Mouse (Mus musculus) frontal cortex, postnatal 14 days (tissue): Measurements from ENCODE around the gene Paf1.

Experiments used
- DNase-seq, 2 experiments: peaks; one replicate each; pipeline ENCODE4 v3.0.0; 2022; ENCODE audit warnings: low spot score in 2 of 2

The Paf1 gene

DNA sequence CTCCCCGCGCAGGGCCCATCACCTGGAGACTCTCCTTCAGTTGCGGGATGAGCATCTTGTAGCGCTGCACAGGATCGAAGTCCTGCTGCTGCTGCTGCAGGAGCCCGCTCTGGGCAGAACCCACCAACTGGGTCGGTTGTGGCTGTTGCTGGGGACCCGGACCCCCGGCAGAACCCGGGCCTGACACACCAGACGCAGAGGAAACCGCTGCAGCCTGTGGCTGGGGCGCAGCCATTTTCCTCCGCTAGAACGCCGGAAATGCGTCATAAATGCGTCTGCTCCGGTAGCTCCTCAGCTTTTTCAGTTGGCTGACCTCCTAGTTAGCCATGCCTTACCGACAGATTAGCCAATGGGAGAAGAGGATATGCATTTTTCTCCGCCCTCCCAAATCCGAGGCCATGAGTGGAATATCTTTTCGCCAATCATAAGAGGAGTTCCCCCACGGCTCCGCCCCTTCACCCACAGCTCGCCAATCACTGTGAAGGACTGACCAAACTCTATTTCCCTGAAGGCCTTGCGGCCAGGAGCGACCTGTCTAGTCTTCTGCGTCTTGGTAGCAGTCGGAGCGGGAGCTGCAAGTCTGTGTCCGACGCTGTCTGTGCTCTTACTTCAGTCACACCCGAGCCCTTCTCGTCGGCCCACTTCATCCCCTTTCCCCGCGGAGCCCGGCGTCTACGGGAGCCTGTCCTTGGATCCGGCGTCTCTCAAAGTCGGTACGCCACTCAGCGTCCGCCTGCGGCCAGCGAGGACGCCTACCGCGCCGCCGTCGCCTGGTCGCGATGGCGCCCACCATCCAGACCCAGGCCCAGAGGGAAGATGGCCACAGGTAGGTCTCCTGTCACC, at the start of gene Paf1, which contains the start of gene Med29:
Gene Paf1, plus strand, starts transcription at position 523 of the 843 bp plus-strand sequence.
Gene Med29, minus strand, starts transcription at position 280 of the 843 bp plus-strand sequence.
- peak; percentile 97 to 98 for DNase-seq

DNA sequence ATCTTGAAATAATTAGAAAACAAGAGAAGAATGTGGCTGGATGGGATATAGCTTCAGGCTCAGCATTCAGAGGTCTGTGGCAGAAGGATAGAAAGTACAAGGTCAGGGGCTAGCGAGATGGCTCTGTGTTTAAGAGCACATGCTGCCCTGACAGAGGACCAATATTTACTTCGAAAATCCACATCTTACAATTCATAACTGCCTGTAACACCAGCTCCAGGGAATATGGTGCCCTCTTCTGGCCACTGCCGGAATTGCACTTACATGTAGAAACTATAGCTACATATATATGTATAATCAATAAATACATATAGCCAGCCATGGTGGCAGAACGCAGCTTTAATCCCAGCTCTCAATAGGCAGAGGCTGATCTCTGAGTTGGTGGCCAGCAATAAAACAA, 48.1 kb upstream of the Paf1 start:
- DNase-seq, result peak in 1 of 2 experiments; percentile 58

DNA sequence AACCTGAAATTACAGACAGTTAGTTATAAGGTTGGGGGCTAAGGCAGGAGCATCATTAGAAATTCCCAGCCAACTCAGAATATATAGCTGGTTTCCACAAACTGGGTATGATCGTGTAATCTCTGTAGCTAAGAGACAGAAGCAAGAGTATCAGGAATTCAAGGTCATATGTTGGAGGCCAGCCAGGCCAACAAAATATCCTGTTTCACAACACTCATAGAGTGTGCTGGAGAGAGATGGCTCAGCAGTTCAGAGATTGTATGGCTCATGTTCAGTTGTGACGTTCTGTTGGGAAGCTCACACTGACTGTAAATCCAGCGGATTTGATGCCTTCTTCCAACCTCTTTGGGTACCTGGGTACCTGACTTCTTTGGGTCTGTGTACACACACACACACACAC, 45.0 kb upstream of the Paf1 start:
- no peak for DNase-seq

DNA sequence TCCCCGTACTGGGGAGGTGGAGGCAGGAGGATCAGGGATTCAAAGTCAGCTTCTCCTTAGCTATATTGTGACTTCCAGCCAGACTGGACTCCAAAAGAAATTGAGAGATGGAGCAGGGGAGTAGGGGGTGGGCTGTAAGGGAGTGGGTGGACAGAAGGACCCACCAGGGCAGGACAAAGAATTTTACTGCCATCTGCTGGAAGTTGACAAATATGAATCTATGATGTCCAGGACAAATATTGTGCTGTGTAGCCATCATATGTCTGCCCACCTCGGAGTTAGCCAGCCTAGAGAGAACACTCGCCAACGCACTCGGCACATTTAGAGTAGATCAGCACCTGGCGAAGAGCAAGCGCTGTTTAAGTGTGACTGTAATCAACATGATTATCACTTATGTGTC, 44.1 kb upstream of the Paf1 start:
- DNase-seq, result no peak

DNA sequence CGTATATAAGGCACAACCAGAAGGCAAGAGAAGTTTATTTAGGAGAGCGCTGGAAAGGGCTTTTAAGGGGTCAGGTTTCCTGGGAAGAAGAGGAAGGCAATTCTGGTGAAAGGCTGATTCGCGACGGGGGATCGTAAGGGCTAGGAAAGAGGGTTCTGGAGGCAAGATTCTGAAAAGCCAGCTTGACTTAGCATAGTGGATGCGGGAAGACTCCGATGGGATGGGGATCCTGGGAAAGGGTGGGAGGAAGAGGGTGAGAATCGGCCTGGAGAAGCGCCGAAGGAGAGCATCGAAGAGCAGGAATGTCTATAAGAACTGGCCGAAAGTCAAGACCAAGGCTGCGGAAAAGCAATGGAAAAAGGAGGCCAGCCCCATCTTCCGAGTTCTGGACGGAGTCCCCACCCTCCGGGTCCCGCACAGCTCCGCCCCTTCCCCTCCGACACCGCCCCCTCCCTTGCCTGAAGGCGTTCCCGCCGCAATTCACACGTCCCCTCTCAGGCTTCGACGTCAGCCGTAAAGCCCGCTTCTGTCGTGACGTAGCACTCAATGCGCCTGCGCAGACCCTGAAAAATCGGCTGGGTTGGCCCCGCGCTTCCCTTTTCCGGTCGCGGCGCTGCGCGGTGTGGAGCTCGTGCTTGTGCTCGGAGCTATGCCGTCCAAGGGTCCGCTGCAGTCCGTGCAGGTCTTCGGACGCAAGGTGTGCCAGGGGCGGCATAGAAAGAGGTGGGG, 42.4 kb upstream of the Paf1 start, which contains the start of gene Rps16:
Gene Rps16, plus strand, starts transcription at position 498 of the 729 bp plus-strand sequence.
- DNase-seq, result peak; percentile 95 to 97

DNA sequence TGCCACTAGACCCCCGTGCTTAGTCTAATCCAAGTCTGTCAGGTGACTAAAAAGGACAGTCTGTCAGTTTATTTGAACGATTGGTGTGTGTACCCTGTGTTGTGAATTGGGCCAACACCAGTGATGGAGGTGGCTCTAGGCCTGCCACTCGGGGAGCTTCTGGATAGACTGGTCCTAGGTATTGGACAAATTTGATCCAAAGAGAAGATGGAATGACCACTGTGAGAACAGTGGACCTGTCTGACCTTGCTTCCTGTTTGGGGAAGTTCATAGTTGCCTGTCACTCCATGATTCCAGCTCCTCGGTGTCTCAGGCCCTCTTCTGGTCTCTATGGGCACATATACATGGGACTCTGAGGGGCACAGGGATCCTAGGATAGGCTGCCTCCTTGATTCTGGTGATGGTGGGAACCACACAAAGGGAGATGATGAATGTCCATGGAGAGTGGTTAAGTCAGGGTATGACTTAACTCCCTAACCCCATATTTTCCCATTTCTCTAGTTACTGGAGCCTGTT, 41.0 kb upstream of the Paf1 start:
- DNase-seq, result no peak

DNA sequence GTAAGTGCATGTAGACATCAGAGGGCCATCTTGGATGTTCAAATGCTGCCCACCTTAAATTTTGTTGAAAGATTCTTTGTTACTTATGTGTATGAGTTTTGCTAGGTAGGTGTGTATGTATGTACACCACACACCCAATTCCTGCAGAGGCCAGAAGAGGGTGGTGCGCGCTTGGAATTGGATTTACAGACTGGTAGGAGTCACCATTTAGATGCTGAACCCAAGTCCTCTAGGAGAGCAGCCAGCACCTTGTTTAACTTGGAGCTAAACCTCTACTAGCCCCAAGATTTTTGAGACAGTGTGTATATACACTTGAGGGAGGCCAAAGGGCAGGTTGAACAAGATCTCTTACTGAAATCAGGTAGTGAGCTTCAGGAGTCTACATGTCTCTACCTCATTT, 39.5 kb upstream of the Paf1 start:
- no peak for DNase-seq

DNA sequence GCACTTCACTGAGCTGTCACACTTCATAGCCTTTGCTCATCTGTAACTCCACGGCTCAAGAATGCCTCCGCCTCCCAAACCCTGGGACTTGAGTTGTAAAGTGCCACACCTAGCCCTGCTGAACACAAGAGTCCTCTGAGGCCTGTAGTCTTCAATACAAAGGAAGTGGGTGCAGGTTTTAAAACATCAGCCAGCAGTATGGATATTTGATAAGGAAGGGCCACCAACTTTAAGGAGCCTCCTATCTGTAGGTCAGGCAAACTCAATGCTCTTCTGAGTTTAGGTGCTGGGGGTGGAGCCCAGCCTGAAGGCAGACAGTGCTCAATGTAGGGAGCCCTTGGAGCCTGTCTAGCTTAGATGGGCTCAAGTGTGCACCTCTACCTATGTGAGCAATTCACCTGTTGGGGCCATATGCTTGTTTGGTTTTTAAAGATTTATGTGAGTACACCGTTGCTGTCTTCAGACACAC, 38.6 kb upstream of the Paf1 start:
- no peak for DNase-seq

DNA sequence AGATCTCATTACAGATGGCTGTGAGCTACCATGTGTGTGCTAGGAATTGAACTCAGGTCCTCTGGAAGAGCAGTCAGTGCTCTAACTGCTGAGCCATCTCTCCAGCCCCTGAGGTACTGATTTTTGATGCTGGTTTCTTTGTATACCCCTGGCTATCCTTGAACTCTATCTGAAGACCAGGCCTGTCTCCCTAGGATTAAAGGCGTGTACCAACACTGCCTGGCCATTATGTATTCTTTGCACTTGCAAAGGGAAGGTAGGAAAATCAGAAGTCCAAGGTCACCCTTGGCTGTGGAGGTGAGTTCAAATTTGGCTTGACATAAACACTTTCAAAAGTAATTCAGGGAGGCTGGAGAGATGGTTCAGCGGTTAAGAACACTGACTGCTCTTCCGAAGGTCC, 38.2 kb upstream of the Paf1 start:
- DNase-seq, result no peak

DNA sequence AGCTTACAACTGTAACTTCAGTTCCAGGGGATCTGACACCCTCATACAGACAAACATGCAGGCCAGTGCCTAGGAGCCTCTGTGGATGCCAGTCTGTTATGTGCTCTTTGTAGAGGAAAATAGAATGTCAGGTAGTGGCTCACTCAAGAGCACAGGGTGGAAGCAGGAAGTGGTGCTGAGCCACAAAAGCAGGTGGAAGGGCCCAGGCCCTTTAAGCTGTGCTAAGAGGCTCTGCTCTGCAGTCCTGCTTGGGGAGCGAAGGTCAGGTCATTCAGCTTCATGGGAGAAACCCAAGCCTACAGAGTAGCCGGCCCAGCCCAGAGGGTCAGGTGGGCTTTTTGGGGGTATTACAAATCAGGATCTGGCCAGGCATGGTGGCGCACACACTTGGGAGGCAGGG, 37.5 kb upstream of the Paf1 start:
- no peak for DNase-seq

DNA sequence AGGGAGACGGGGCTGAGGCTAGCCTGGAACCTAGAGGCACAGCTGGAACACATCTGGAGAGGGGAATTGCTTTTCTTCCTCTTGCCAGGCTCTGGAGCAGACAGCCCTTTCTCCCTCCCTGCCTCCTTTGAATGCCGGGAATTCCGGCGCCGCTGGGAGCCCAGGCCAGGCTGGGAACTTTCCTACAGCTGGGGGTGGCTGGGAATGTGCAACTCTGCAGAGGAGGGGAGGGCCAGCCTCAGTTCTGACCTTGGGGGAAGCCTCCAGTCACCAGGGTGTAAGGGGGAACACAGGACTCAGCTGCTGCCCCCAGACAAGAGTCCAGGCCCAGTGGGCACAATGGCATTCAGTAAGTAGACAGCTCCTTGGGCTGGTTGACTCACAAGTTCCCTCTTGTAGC, 35.8 kb upstream of the Paf1 start:
- DNase-seq, result no peak

DNA sequence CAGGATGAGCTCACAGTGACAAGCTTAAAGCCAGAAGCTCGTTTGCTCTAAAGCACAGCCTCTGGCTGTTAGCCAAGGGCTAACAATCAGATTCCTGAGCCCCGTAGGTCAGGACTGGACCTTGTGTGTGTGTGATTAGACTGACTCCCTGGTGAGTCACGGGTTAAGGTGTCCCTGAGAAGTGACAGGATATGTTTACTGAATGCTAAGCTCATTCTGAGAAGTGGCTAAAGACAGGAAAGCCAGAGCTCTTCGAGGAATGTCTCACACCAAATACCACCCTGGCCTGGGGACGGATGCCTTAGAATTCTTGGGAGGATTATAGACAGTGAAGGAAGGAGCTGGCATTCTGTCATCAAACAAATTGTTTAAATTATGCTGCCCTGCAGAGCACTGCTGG, 34.8 kb upstream of the Paf1 start:
- no peak for DNase-seq

DNA sequence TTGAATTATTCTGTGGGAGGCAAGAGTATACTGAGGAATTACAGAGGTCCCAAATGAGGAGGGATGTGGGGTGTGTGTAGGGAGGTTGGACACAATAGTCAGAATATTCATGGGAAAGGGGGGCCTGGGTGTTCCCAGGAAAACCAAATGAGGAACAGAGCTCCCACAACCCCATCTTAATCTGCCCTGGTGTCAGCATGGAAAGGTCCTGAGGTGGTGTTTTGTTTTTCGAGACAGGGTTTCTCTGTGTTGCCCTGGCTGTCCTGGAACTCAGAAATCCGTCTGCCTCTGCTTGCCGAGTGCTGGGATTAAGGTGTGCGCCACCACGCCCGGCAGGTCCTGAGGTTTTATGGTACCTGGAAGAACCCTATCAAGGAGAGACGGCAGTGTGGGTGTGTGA, 34.3 kb upstream of the Paf1 start:
- DNase-seq, result no peak

DNA sequence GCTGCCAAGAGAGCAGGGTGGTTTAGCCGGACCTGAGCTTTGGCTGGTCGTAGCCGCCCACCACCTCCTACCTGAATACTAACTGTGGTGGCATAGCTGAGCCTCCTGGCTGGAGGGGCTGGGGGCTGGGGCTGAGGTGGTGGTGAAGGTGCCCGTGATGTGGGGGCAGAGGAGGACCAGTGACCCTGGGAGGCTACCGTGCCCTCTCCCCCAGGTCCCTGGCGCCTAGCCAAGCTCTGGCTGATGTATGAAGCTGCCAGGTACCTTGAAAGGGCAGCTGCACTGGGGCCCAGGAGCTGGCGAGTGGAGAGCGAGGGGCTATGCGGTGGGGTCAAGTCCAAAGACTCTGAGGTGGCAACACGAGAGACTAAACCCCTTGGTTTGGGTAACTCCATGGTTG, 32.9 kb upstream of the Paf1 start:
- DNase-seq, result no peak

DNA sequence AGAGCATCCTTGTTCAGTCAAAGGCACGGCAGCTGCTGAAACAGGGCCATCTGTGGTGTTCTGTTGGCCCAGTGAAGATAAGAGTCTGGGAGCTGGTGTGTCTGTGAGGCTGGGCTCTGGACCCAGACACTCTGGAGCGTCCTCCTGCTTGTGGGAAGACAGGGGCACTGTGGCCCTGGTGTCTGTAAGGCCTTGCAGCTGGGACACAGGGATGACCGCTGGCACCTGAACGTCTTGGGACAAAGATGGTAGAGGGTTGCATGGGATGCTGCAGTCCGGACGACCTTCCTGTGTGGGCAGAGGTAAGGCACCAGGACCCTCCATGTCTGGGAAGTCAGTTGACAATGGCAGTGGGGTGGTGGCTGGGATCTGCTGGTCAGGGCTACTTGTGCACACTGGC, 32.5 kb upstream of the Paf1 start:
- no peak for DNase-seq

DNA sequence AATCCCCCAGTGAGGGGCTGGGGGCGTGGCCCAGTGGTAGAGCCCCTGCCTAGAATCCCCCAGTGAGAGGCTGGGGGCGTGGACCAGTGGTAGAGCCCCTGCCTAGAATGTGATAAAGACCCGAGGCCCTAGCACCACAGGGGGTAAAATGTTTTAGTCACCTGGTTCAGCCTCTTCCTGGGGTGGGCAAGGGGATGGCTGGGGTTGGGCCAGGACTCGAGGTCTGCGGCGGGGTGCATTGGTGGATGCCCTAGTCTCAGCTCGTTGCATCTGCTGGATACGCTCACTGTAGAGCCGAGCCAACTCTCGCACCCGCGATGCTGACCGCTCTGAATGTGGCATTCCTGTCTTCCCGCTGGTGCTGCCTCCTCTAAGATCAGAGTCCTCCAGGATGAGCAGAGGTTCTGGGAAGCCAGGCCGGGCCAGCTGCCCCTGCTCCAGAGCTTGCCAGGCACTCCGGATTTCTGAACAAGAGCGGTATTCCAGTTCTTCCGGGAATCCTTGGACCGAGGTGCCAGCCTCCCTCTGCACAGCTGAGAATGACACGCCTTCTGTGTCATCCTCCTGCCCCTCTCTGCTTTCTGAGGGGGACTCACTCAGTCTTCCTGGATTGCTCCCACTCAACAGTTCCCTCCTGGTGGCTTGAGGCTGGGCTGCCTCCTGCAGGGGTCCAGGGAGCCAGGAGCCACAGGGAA, 31.0 kb upstream of the Paf1 start:
- DNase-seq, result no peak

DNA sequence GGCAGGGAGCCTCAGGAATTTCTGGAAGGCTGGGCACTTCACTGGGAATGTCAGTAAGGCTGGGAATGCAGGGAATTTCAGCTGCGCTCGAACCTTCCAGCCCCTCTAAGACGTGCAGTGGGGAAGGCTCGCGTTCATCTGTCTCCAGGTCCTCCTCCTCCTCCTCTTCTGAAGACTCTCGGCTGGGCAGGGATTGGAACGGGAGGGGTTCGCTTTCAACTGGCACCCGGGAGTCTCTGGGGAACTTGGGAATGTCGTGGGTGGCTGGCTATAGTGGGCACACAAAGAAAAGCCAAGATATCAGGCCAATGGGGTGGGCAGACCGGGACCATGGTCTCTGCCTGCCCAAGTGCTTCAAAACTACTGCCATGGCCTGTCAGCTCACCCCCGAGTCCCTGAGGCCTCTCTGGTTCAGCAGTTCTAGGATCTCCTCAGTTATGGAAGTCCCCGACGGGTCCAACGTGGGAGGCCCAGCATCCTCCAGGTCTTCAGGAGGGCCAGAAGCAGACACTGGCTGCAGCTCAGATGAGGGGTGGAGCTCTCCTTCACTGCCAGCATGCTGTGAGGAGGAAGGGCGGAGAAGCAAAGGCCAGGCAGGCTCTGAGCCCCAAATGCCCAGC, 30.2 kb upstream of the Paf1 start:
- DNase-seq, result no peak

DNA sequence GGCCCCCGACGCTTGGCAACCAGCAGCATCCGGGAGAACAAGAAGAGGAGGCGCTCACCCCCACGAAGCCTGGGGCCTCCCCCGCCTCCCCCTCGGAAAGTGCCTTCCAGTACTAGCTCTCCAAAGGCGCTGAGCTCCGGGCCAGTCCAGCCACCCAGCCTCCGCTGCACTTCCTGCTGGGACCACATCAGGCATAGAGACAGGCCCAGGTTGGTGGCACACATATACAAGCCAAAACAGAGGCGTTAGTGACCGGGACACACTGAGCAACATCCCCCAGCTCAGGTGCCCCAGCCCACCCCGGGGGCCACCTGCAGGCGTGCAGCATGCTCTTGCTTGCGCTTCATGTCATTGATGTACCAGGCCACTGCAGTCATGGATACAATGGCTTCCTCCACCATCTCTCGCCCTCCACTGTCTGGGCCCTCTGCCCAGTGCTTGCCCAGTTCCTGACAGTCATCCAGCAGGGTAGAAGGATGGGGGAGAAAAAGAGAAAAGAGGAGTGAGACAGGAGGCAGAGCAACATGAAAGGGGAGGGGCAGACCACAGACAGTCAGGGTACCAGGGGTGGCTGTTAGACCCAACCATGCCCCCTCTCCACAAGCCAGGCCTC, 25.0 kb upstream of the Paf1 start:
- DNase-seq, result no peak

DNA sequence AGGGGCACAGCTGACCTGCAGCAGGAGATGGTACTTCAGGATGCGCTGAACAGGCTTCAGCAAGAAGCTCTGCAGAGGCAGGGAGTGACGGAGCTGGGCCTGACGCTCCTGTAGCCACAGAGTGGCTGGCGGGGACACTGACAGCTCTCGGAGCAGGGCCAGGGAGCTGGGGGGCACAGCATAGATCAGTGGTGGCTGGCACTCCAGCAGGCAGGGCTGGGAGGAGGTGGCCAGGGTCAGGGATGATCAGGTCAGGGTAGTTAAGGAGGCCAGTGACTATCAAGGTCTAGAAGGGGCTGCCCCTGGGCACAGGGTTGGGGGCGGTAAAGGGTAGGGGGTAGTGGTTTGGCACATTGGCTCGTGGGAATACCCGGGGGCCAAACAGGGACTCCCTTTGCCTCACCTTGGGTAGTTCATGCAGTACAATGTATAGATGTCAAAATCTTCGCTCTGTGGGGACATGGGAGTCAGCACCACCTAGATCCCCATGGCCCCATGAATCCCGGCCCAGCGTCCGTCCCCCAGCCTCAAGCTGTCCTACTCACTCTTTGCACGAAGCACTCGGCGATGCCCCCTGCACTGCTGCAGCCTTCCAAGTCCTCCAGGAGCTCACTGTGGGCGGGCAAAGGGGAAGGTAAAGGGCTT, 24.4 kb upstream of the Paf1 start:
- DNase-seq, result no peak

DNA sequence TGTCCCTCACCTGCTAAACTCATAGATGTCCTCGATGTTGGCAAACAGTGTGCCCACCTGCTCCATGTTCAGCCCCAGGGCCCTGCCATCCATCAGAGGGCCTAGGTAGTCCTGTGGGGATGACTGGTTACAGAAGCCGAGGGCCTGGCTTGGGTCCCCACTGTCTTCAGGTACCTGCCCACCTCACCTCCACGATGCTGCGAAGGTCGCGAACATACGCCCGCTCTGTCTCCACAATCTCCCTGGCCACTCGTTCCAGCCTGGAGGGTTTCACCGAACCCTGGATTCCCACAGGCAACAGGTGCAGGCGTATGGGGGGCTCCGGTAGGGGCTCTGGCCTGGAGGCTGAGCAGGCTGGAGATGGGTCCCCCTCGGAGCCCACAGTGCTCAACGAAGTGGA, 22.7 kb upstream of the Paf1 start:
- no peak for DNase-seq
